Mouse (Mus musculus): ENCODE measurements around the gene Zfand5. TPM values are rescaled to one million over a fixed set of nuclear protein-coding genes. Genes with fewer than 3 reads are reported as not detected.

Zfand5 gene
- polyA plus RNA-seq, 1 experiment from 2014 or later: 174 TPM

- Histone ChIP-seq H3K4me3 (replicated peaks) (no peak overlapping the region), H3K27me3 (replicated peaks) (no peaks in the 10 kb centered on the region), H3K27ac (replicated peaks) (no peak overlapping the region), H3K9ac (replicated peaks) (no peak overlapping the region), H3K36me3 (no peaks in the 10 kb centered on the region), H3K9me3 (replicated peaks) (no peaks in the 10 kb centered on the region), H3K4me2 (no peak overlapping the region), H3K4me1 (no peaks in the 10 kb centered on the region)
- no peak for ATAC-seq (ENCODE audit: low FRiP score)
- WGBS: 92% methylated on average over 6 of the region's 6 CpGs
These were observed 58.4 kb downstream of the Zfand5 start for GRCm38 (mm10) chr19:21330305-21331115.

DNA sequence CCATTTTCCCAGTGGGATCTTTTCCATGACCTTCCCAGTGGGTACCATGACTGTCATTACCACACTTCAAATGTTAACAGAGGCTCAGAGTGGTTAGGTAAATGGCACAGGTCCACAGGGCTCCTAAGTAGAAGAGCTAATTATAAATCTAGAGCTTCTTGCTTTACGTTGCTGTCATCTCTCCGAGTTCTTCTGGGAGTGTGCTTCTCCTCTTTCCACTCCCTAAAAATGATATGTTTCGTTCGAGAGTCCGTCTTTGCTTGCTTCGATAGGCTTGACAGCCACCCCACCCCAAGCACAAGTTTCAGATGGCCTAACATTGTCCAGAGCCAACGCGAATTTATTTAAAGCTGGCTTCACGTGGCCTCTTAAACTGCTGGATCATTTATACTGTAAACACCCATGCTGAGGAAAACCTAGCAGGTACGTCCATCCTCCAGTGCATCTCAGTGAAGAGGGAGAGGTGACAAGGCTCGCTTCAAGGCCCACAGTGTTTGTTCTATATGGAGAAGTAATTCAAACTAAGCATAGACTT is 59.6 kb downstream of the Zfand5 start:
- 85% methylated on average over 11 of the region's 11 CpGs for WGBS
- H3K9ac ChIP-seq (replicated peaks): no peak overlapping the region
- no peak overlapping the region for H3K4me3 ChIP-seq (replicated peaks)
- H3K36me3 ChIP-seq: no peaks in the 10 kb centered on the region
- H3K4me2 ChIP-seq: no peak overlapping the region
- no peak overlapping the region for H3K27ac ChIP-seq (replicated peaks)
- H3K4me1 ChIP-seq: no peaks in the 10 kb centered on the region
- no peak for ATAC-seq (ENCODE audit: low FRiP score)
- H3K9me3 ChIP-seq (replicated peaks): no peaks in the 10 kb centered on the region
- no peaks in the 10 kb centered on the region for H3K27me3 ChIP-seq (replicated peaks)

Other genes starting within 250 kb of the Zfand5 start
- gene Gda, start 201.2 kb downstream of the Zfand5 start, polyA plus RNA-seq (2015; fragmentation: Nextera tagmentation; extraction: Ambion mirVana): 0.51 and 0.63 TPM in 2 replicates

Measured in neural tube, embryonic 15.5 days (tissue).